Mouse (Mus musculus): Measurements from ENCODE around the gene Ate1.
A peak's percentile ranks its signal among the peaks of the same experiment; 100 is the strongest.

GRCm38 (mm10) chr7:130382126-130382525 lies 138.0 kb downstream of the Ate1 start:
- peak; percentile 20 for TF ChIP-seq CTCF (IDR thresholded peaks at IDR 0.05; ENCODE audit: low read depth, low read length)
- TF ChIP-seq POLR2A (IDR thresholded peaks at IDR 0.05; ENCODE audit: insufficient read depth, low read length) = no peak
- TF ChIP-seq EP300 (IDR thresholded peaks at IDR 0.05; ENCODE audit: insufficient read depth, low read depth, low read length) = no peak
